Mouse (Mus musculus) CH12.LX (cell line): ENCODE measurements at regions not wholly inside any gene's neighbourhood (a gene's known extent, or its start where the extent isn't known, plus 50 kb on each side); places are given as distances from the start of the nearest gene placed in this dataset.

Experiments
- DNase-seq: peaks from one replicate; pipeline ENCODE4 v3.0.0-alpha.2; 2013; ENCODE audit errors: extremely low read depth
- H3K27ac ChIP-seq: 2 replicates; pipeline ENCODE4 v1.5.1; 2012; ENCODE audit warnings: low read depth, mild to moderate bottlenecking, control low read depth, moderate library complexity; ENCODE audit not compliant: insufficient read depth
- H3K27me3 ChIP-seq: replicated peaks from 2 replicates; pipeline ENCODE3; 2012; ENCODE audit warnings: inconsistent platforms
- H3K36me3 ChIP-seq, 2 experiments: replicated peaks in 1 of 2; 2 replicates each; pipeline versions ENCODE3 to v1.6.1; 2012; ENCODE audit warnings: inconsistent platforms in 1 of 2, low read length in 1 of 2, mild to moderate bottlenecking in 1 of 2, mixed read lengths in 1 of 2, moderate library complexity in 1 of 2; ENCODE audit not compliant: control insufficient read depth in 1 of 2, insufficient read depth in 1 of 2
- H3K4me1 ChIP-seq, 2 experiments: 2 replicates each; pipeline ENCODE4 v1.6.1; 2012; ENCODE audit warnings: inconsistent platforms in 1 of 2, moderate library complexity in 1 of 2; ENCODE audit not compliant: insufficient read depth in 2 of 2, control insufficient read depth in 1 of 2
- H3K4me2 ChIP-seq: 2 replicates; pipeline ENCODE4 v1.6.1; 2012; ENCODE audit warnings: low read depth, mild to moderate bottlenecking, control low read depth; ENCODE audit not compliant: poor library complexity, insufficient read depth, severe bottlenecking
- H3K4me3 ChIP-seq, 3 experiments: fragments of 150-350 bp in 1 of 3; sonication (generic) in 1 of 3; replicated peaks in 1 of 3; 2 replicates each; pipeline versions ENCODE3 to v1.5.1; 2011 to 2012; ENCODE audit warnings: low read depth in 2 of 3, low read length in 2 of 3, mild to moderate bottlenecking in 2 of 3, moderate library complexity in 2 of 3, control low read depth in 1 of 3, improper control_type of control experiment in 1 of 3, inconsistent platforms in 1 of 3, mixed read lengths in 1 of 3; ENCODE audit not compliant: poor library complexity in 1 of 3
- H3K79me2 ChIP-seq: replicated peaks from 2 replicates; pipeline ENCODE4 v1.6.1; 2012; ENCODE audit warnings: mild to moderate bottlenecking, moderate library complexity; ENCODE audit not compliant: control insufficient read depth, poor library complexity, insufficient read depth, severe bottlenecking; ENCODE audit errors: extremely low read depth
- H3K9ac ChIP-seq: 2 replicates; pipeline ENCODE4 v1.6.1; 2012; ENCODE audit warnings: low read depth, mild to moderate bottlenecking, control low read depth, moderate library complexity; ENCODE audit not compliant: insufficient read depth
- H3K9me3 ChIP-seq: replicated peaks from 2 replicates; pipeline ENCODE3; 2012; ENCODE audit warnings: low read length, inconsistent platforms, mixed read lengths
- CHD1 ChIP-seq: IDR thresholded peaks from 2 replicates; pipeline ENCODE4 v1.6.1; 2012; ENCODE audit warnings: low read depth, low read length, improper control_type of control experiment, inconsistent platforms
- CHD2 ChIP-seq: IDR thresholded peaks from 2 replicates; pipeline ENCODE4 v1.6.1; 2011; ENCODE audit warnings: low read length, improper control_type of control experiment
- CTCF ChIP-seq, 2 experiments: IDR thresholded peaks in 1 of 2; conservative IDR thresholded peaks in 1 of 2; 2 replicates each; pipeline ENCODE4 v1.5.1; 2011 to 2012; ENCODE audit warnings: low read depth in 2 of 2, low read length in 2 of 2, improper control_type of control experiment in 1 of 2, inconsistent platforms in 1 of 2, mild to moderate bottlenecking in 1 of 2, moderate library complexity in 1 of 2
- E2F4 ChIP-seq: IDR thresholded peaks from 2 replicates; pipeline ENCODE4 v1.6.1; 2011; ENCODE audit warnings: low read depth, low read length, improper control_type of control experiment; ENCODE audit not compliant: insufficient replicate concordance
- ELF1 ChIP-seq: IDR thresholded peaks from 2 replicates; pipeline ENCODE4 v1.6.1; 2014; ENCODE audit warnings: low read depth, mild to moderate bottlenecking, inconsistent platforms, low read length, improper control_type of control experiment
- EP300 ChIP-seq: IDR thresholded peaks from 2 replicates; pipeline ENCODE4 v1.6.1; 2011; ENCODE audit warnings: low read length, improper control_type of control experiment
- GABPA ChIP-seq: IDR thresholded peaks from 2 replicates; pipeline ENCODE4 v1.6.1; 2012; ENCODE audit warnings: low read depth, low read length, improper control_type of control experiment, inconsistent platforms; ENCODE audit not compliant: insufficient replicate concordance
- HCFC1 ChIP-seq: IDR thresholded peaks from 2 replicates; pipeline ENCODE4 v1.6.1; 2012; ENCODE audit warnings: low read depth, mild to moderate bottlenecking, inconsistent platforms, low read length, improper control_type of control experiment
- JUND ChIP-seq: conservative IDR thresholded peaks from 2 replicates; pipeline ENCODE4 v1.6.1; 2011; ENCODE audit warnings: low read depth, low read length, improper control_type of control experiment
- MAFK ChIP-seq: IDR thresholded peaks from 2 replicates; pipeline ENCODE4 v1.6.1; 2011; ENCODE audit warnings: low read length, improper control_type of control experiment; ENCODE audit not compliant: insufficient replicate concordance
- MAX ChIP-seq: IDR thresholded peaks from 2 replicates; pipeline ENCODE4 v1.6.1; 2011; ENCODE audit warnings: low read length, improper control_type of control experiment
- MAZ ChIP-seq: IDR thresholded peaks from 2 replicates; pipeline ENCODE4 v1.6.1; 2012; ENCODE audit warnings: low read depth, mild to moderate bottlenecking, inconsistent platforms, low read length, improper control_type of control experiment, moderate library complexity
- NRF1 ChIP-seq: IDR thresholded peaks from 2 replicates; pipeline ENCODE4 v1.6.1; 2014; ENCODE audit warnings: low read depth, mild to moderate bottlenecking, inconsistent platforms, low read length, improper control_type of control experiment, moderate library complexity
- POLR2A ChIP-seq: IDR thresholded peaks from 2 replicates; pipeline ENCODE4 v1.6.1; 2011; ENCODE audit warnings: low read depth, mild to moderate bottlenecking, improper control_type of control experiment, low read length
- POLR2AphosphoS2 ChIP-seq: IDR thresholded peaks from 2 replicates; pipeline ENCODE4 v1.6.1; 2011; ENCODE audit warnings: low read depth, low read length, improper control_type of control experiment
- RAD21 ChIP-seq: IDR thresholded peaks from 2 replicates; pipeline ENCODE4 v1.6.1; 2011; ENCODE audit warnings: low read depth, mild to moderate bottlenecking, low read length, improper control_type of control experiment, moderate library complexity
- RCOR1 ChIP-seq: conservative IDR thresholded peaks from 2 replicates; pipeline ENCODE4 v1.6.1; 2012; ENCODE audit warnings: low read depth, mild to moderate bottlenecking, inconsistent platforms, low read length, improper control_type of control experiment
- USF1 ChIP-seq: IDR thresholded peaks from 2 replicates; pipeline ENCODE4 v1.6.1; 2014; ENCODE audit warnings: low read depth, mild to moderate bottlenecking, inconsistent platforms, low read length, improper control_type of control experiment
- USF2 ChIP-seq: conservative IDR thresholded peaks from 2 replicates; pipeline ENCODE4 v1.6.1; 2011; ENCODE audit warnings: low read depth, low read length, improper control_type of control experiment
- ZC3H11A ChIP-seq: IDR thresholded peaks from 2 replicates; pipeline ENCODE4 v1.6.1; 2012; ENCODE audit warnings: low read depth, mild to moderate bottlenecking, inconsistent platforms, low read length, improper control_type of control experiment
- ZMIZ1 ChIP-seq: IDR thresholded peaks from 2 replicates; pipeline ENCODE4 v1.6.1; 2012; ENCODE audit warnings: low read depth, mild to moderate bottlenecking, inconsistent platforms, low read length, improper control_type of control experiment
- ZNF384 ChIP-seq: IDR thresholded peaks from 2 replicates; pipeline ENCODE4 v1.6.1; 2012; ENCODE audit warnings: low read depth, low read length, improper control_type of control experiment, inconsistent platforms
- dilution Hi-C: fragments of 300-500 bp; cut with MboI; formaldehyde crosslinking; loops from 2 replicates; pipeline ENCODE4 v1.14.3; 2020; ENCODE audit warnings: low sequenced_read_pairs; ENCODE audit not compliant: extremely low pct_unique_long_range_greater_than_20kb, extremely low pct_ligation_motif_present
- in situ Hi-C: fragments of 300-500 bp; cut with MboI; formaldehyde crosslinking; loops from 3 replicates; pipeline ENCODE4 v1.14.3; 2019; ENCODE audit warnings: low sequenced_read_pairs, low pct_ligation_motif_present, low pct_unique_long_range_greater_than_20kb, mixed read lengths

DNA sequence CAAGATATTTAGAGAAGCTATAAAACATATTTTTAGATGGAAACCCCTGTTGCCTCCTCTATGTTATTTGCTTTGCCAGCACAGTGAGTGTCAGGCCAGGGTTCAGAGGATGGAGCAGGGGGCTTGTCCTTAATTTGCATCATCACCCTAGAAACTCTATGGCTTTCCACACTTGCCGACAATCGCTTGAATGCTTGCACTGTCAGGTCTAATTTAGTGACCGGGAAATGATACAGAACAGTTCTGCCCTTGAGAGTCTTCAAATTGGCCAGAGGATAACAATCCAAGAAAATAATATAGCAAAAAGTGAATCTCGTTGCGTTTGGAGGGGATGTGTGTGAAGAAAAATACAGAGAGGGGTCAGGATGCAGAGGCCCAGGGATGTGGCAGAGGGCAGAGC, 441.9 kb upstream of the Gm6657 start:
- Histone ChIP-seq H3K27me3 (peaks cover 1% of the 10 kb centered on the region), H3K4me1 (no peaks in the 10 kb centered on the region), H3K4me3 (no peak overlapping the region)
- dilution Hi-C loops, result no loop called here
- no peak for DNase-seq
- TF ChIP-seq CHD1 (no peak), MAX (no peak), USF2 (no peak), POLR2A (no peak), POLR2AphosphoS2 (no peak), ZC3H11A (no peak), RAD21 (no peak), CHD2 (no peak), ZNF384 (no peak), CTCF (conservative IDR thresholded peaks at IDR 0.05 in 1 of 2, IDR thresholded peaks at IDR 0.05 in 1 of 2; ENCODE audit: low read depth in 2 of 2, low read length in 2 of 2) (no peak), ELF1 (no peak), HCFC1 (no peak), GABPA (no peak), USF1 (no peak), JUND (no peak), NRF1 (no peak), RCOR1 (no peak), MAZ (no peak), EP300 (no peak)
- TF ChIP-seq, all 38 proteins: peak for 0
- H3K79me2 ChIP-seq, result no peaks in the 10 kb centered on the region
- no peak overlapping the region for H3K4me2 ChIP-seq
- H3K9me3 ChIP-seq, result no peaks in the 10 kb centered on the region
- H3K36me3 ChIP-seq, result no peaks in the 10 kb centered on the region
- H3K27ac ChIP-seq, result no peak overlapping the region
- H3K9ac ChIP-seq, result no peak overlapping the region
- in situ Hi-C loops, result no loop called here

DNA sequence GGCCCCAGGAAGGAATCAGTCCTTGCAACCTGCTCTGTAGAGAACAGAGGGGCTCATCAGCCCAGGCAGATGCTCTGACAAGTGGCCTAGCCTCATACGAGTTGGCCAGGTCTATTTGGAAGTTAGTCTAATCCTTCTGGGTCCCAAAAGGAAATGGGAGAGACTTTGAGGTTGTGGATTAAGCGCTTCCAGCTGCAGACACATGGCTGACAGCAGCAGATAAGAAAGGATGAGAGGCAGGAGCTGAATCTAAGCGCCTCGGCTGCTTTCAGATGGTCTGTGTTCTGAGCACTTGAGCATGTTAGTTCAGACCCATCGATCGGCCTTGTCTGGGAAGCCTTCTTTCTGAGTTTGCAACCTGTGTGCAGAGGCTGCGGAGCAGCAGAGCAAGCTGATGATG, 438.0 kb upstream of the Gm6657 start:
- Histone ChIP-seq H3K4me3 (no peak overlapping the region), H3K9me3 (no peaks in the 10 kb centered on the region), H3K27me3 (peaks cover 1% of the 10 kb centered on the region), H3K9ac (no peak overlapping the region), H3K4me2 (no peak overlapping the region), H3K27ac (no peak overlapping the region), H3K79me2 (no peaks in the 10 kb centered on the region), H3K4me1 (no peaks in the 10 kb centered on the region), H3K36me3 (no peaks in the 10 kb centered on the region)
- in situ Hi-C loops (no loop called here), dilution Hi-C loops (no loop called here)
- TF ChIP-seq MAFK (no peak), E2F4 (no peak), ZMIZ1 (no peak)
- TF ChIP-seq, all 38 proteins: peak for 0
- no peak for DNase-seq
